Mouse (Mus musculus) liver, postnatal 0 days (tissue): ENCODE data around the gene Nt5dc1.

ENCODE experiments used
- CTCF ChIP-seq: sonication (generic); IDR thresholded peaks from 2 replicates; pipeline ENCODE4 v1.5.1; 2016; ENCODE audit warnings: antibody characterized with exemption, low read depth
- EP300 ChIP-seq: IDR thresholded peaks from 2 replicates; pipeline ENCODE4 v1.6.1; 2016; ENCODE audit warnings: antibody characterized with exemption, low read depth, mild to moderate bottlenecking

GRCm38 (mm10) chr10:34449469-34449868, 31.1 kb upstream of the Nt5dc1 start:
- no peak for TF ChIP-seq CTCF
- TF ChIP-seq EP300: no peak
